Mouse (Mus musculus): ENCODE data around the gene Zfr2. TPM values are rescaled to one million over a fixed set of nuclear protein-coding genes. Genes with fewer than 3 reads are reported as not detected.

Gene Zfr2
- total and polyA plus RNA-seq, 3 experiments, result 0.81 to 1.4 TPM; not detected in 1

DNA sequence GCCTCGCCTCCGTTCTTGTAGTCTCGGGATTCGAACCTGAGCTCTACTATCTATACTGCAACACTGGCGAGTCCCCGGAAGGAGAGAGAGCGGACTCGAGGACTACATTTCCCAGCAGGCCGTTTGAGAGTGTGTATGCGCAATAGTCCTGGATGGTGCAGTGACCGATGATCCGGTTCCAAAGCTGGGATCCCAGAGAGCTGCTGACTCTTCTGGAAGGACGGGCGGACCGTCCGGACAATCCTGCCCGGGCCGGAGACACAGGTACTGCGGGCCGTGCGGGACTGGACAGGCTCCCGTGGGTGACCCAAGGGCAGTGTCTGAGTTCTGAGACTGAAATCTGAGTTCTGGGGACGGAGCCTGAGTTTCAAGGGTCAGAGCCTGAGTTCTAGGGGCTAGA, 35.1 kb downstream of the Zfr2 start:
- H3K36me3 ChIP-seq (ENCODE audit: control insufficient read depth in 1 of 2, insufficient read depth in 2 of 2, low read length in 2 of 2), result peaks cover 0 to 2% of the 10 kb centered on the region in 2 experiments; a peak in 2 of 4 replicates
- peak overlapping the region; percentile 81 to 100 for H3K4me3 ChIP-seq (ENCODE audit: control insufficient read depth in 1 of 2, insufficient read depth in 1 of 2, low read depth in 2 of 2, low read length in 2 of 2)
- H3K27me3 ChIP-seq (ENCODE audit: control insufficient read depth in 1 of 2, insufficient read depth in 2 of 2, low read length in 2 of 2), result no peaks in the 10 kb centered on the region
- DNase-seq (ENCODE audit: low read depth, low spot score), result peak; percentile 93
- H3K4me1 ChIP-seq (ENCODE audit: control insufficient read depth in 1 of 2, insufficient read depth in 2 of 2, low read length in 2 of 2), result peaks cover 4 to 18% of the 10 kb centered on the region in 2 experiments; a peak in 3 of 4 replicates
- H3K9me3 ChIP-seq (replicated peaks; ENCODE audit: insufficient read depth, low read length), result no peaks in the 10 kb centered on the region
- H3K79me2 ChIP-seq (ENCODE audit: control insufficient read depth, insufficient read depth, low read length, poor library complexity), result peaks cover 21% of the 10 kb centered on the region
- peak overlapping the region; percentile 81 for H3K9ac ChIP-seq (ENCODE audit: control insufficient read depth, low read depth, low read length, poor library complexity, severe bottlenecking)
- TF ChIP-seq KAT2A (conservative IDR thresholded peaks at IDR 0.05; ENCODE audit: low read depth, low read length), result peak; percentile 87; the same call in 1 of the 2 replicates
- TF ChIP-seq POLR2AphosphoS2 (IDR thresholded peaks at IDR 0.05; ENCODE audit: low read length), result peak; percentile 35; the same call in 1 of the 2 replicates
- peak; percentile 67; the same call in 1 of the 2 replicates for TF ChIP-seq BHLHE40 (IDR thresholded peaks at IDR 0.05; ENCODE audit: borderline replicate concordance, low read depth, low read length)
- peak; percentile 65 for TF ChIP-seq TBP (IDR thresholded peaks at IDR 0.05; ENCODE audit: low read depth, low read length)
- TF ChIP-seq HCFC1 (IDR thresholded peaks at IDR 0.05; ENCODE audit: low read depth, low read length), result peak; percentile 99
- peak; percentile 80 for TF ChIP-seq NRF1 (IDR thresholded peaks at IDR 0.05; ENCODE audit: insufficient read depth, low read depth, low read length, poor library complexity, severe bottlenecking)
- TF ChIP-seq USF1 (IDR thresholded peaks at IDR 0.05; ENCODE audit: low read depth, low read length), result no peak
- TF ChIP-seq ELF1 (IDR thresholded peaks at IDR 0.05; ENCODE audit: low read depth, low read length), result peak; percentile 95
- TF ChIP-seq MYC (IDR thresholded peaks at IDR 0.05; ENCODE audit: low read depth, low read length), result peak; percentile 46; the same call in 1 of the 2 replicates
- TF ChIP-seq NELFE (IDR thresholded peaks at IDR 0.05; ENCODE audit: low read depth, low read length), result peak; percentile 58
- no peak for TF ChIP-seq USF2 (IDR thresholded peaks at IDR 0.05; ENCODE audit: borderline replicate concordance in 1 of 2, insufficient read depth in 1 of 2, low read depth in 1 of 2, low read length in 2 of 2)
- peak; percentile 90 for TF ChIP-seq SIN3A (IDR thresholded peaks at IDR 0.05; ENCODE audit: low read length)
- no peak for TF ChIP-seq CHD1 (IDR thresholded peaks at IDR 0.05; ENCODE audit: low read depth, low read length)
- peak; percentile 52; the same call in 1 of the 2 replicates for TF ChIP-seq TCF12 (IDR thresholded peaks at IDR 0.05; ENCODE audit: low read depth, low read length)
- peak; percentile 75; the same call in 1 of the 2 replicates for TF ChIP-seq MXI1 (IDR thresholded peaks at IDR 0.05; ENCODE audit: low read depth, low read length)
- TF ChIP-seq ETS1 (IDR thresholded peaks at IDR 0.05; ENCODE audit: low read depth, low read length), result no peak
- no peak for TF ChIP-seq MYB (IDR thresholded peaks at IDR 0.05; ENCODE audit: low read depth, low read length)
- TF ChIP-seq POLR2A (IDR thresholded peaks at IDR 0.05; ENCODE audit: control insufficient read depth in 1 of 2, insufficient read depth in 1 of 2, low read depth in 1 of 2, low read length in 2 of 2, poor library complexity in 1 of 2), result peak in 1 of 2 experiments; percentile 79; a peak in 3 of 4 replicates
- H3K27ac ChIP-seq (ENCODE audit: control insufficient read depth, low read depth, low read length), result no peak overlapping the region

DNA sequence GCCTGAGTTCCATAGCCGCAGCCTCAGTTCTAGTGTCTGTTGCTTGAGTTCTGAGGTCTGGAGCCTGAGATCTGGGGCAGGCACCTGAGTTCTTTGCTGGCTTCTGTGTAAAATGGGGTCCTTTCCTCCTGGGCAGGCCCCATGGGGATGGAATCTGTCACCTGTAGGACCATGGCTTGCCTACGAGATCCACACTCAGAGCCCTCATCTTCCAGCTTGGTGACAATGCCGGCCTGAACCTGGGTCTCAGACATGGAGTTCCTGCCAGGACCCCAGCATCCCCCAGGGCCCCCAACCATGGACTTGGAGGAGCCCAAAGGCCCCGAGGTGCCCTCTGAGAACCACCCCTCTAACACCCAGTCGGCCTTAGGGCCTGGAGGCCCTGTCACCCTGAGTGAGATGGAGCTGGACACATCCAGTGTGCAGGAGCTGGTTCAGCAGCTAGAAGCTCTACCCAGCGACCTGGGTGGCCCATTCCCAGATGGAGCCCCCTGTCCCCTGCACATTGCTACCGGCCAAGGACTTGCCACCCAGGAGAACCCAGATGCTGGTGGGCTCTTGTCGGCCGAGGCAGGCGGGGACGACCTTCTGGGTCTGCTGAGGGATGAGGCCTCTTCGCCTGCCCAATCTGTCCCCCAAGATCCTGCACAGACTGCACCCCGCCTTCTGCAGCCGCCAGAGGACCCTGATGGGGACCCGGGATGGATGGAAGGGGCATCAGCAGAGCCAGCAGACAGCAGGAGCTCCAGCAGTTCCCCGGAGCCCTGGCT, 35.9 kb downstream of the Zfr2 start:
- Histone ChIP-seq H3K4me1 (ENCODE audit: control insufficient read depth in 1 of 2, insufficient read depth in 2 of 2, low read length in 2 of 2) (peaks cover 4 to 18% of the 10 kb centered on the region in 2 experiments; a peak in 3 of 4 replicates), H3K27me3 (ENCODE audit: control insufficient read depth in 1 of 2, insufficient read depth in 2 of 2, low read length in 2 of 2) (no peaks in the 10 kb centered on the region), H3K27ac (ENCODE audit: control insufficient read depth, low read depth, low read length) (no peak overlapping the region), H3K9me3 (replicated peaks; ENCODE audit: insufficient read depth, low read length) (no peaks in the 10 kb centered on the region), H3K79me2 (ENCODE audit: control insufficient read depth, insufficient read depth, low read length, poor library complexity) (peaks cover 21% of the 10 kb centered on the region), H3K4me3 (ENCODE audit: control insufficient read depth in 1 of 2, insufficient read depth in 1 of 2, low read depth in 2 of 2, low read length in 2 of 2) (peak overlapping the region; percentile 81 to 100), H3K9ac (ENCODE audit: control insufficient read depth, low read depth, low read length, poor library complexity, severe bottlenecking) (peak overlapping the region; percentile 81), H3K36me3 (ENCODE audit: control insufficient read depth in 1 of 2, insufficient read depth in 2 of 2, low read length in 2 of 2) (peaks cover 0 to 2% of the 10 kb centered on the region in 2 experiments; a peak in 2 of 4 replicates)
- no peak for DNase-seq (ENCODE audit: low read depth, low spot score)
- no peak for TF ChIP-seq ZMIZ1 (IDR thresholded peaks at IDR 0.05; ENCODE audit: low read depth, low read length)
- TF ChIP-seq GABPA (IDR thresholded peaks at IDR 0.05; ENCODE audit: low read depth, low read length), result no peak
- no peak for TF ChIP-seq EP300 (IDR thresholded peaks at IDR 0.05; ENCODE audit: low read depth in 1 of 2, low read length in 2 of 2)
- TF ChIP-seq GATA1 (IDR thresholded peaks at IDR 0.05; ENCODE audit: low read depth, low read length), result no peak

Data from MEL (cell line).